Mouse (Mus musculus): Measurements from ENCODE around the gene Lrrc55.

Lrrc55 gene

DNA sequence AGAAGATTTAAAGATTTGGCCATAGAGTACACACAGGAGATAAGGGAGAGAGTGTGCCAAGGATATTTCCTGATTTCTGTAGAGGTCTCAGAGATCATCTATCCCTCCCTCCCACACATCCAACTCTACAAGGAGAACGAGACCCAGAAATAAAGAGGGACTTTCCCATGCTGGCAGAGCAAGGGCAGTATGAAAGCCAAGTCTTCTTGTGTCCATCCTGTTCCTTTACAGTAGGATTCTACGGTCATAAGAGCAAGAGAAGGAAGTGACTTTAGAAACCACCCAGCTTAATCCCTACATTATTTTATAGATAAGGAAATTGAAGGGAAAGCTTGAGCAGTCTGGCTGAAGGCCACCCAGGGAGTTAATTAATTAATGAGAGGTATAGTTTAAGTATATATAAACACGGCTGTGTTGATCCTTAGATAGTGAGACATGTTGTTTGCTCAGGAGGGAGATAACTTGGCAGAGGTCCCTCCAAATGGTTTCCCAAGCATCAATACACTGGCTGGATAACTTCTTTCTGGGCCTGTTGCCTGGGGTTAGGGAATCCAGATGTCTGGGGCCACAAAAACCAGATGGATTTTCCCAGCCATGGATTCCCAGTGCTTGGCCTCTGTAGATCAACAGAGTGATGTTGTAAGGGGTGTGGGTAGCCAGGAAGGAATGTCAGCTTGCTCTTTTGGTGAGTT lies 24.8 kb downstream of the Lrrc55 start:
- DNase-seq (ENCODE audit: extremely low spot score) = peak; percentile 19

DNA sequence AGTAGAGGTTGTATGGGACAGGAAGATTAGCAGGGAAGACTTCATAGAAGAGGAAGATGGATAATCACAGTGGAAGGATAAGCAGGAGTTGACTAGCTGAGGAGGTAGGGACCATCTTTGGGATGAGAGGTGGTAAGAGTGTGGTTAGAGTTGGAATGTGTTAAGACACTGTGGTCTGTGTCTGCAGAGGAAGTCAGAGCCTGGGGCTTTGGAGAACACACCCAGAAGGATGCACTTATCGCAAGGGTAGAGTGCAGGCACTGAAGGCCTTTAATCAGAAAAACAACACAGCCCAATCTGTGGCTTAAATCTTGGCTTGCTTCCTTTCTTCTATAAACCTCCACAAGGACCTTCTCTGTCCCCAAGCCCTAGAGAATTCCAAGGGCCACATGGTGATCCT lies 28.7 kb downstream of the Lrrc55 start:
- DNase-seq (ENCODE audit: extremely low spot score) = no peak

DNA sequence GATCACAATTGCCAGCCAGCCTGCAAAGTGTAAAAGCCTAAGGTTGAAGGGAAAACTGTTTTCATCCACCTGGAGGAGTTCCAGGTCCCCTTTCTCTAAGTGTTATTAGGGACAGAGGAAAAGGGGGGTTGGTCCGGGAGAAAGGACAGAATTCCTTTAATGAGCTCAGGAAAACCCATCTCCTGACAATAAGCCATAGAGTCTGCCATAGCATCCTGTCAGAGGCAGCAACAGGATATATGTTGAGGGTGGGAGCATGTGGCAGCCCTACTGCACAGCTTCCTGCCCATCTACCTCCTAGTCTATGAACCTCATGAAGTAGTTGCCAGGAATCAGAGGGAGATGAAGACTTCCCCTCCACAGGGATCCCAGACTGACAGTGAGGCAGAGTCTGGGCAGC lies 29.4 kb downstream of the Lrrc55 start:
- no peak for DNase-seq (ENCODE audit: extremely low spot score)

DNA sequence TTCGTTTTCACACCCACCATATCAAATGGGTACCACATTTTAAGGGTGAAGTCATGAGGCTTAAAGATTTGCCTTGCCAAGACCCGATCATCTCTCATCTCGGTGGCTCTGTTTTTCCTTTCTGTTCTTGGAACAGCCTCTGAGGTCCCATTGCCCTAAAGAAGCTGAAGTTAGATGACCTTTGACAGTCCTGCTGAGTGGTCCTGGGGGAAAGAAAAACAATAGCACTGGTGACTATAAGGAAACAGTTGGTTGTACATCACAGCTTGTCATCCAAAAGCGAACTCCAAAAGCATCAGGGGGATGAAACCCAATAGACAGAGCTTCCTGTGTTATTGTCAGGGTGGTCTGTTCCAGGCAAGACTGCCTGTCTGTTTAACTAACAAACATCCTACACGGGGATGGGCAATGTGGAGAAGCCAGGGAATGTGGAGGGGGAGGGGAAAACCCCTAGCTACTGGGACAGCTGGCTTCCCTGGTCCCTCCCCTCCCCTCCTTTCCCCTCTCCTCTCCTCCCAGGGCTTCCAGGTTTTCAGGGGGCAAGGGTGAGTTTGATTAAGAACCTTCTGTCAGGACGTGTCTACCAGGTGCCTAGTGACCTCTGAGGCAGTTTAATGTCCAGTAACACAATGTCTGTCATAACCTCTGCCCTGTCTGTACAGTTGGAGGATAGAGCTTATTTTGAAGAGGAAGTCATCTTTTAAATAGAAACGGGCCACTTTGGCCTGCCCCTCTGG lies 33.5 kb downstream of the Lrrc55 start:
- DNase-seq (ENCODE audit: extremely low spot score) = peak; percentile 64

DNA sequence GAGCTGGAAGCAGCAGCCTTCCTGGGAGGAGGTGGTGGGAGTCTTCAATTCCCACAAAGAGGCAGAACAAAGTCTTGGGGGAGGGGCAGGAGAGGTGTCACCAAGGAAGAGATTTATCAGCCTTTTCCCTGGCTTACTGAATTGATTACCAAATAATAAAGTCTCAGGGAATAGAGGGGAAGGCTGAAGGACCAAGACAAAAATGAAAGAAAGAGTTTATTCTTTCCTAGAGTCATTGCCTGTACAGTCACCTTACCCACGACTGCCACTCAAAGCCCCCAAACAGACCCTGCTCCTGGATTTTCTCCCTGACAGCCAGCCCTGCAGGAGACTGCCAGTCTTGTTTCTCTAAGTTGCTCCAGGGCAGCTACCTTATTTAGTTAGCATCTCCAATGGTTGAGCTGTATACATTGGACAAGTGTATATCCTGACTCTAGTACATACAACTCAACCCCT lies 35.3 kb downstream of the Lrrc55 start:
- DNase-seq (ENCODE audit: extremely low spot score) = peak; percentile 51

DNA sequence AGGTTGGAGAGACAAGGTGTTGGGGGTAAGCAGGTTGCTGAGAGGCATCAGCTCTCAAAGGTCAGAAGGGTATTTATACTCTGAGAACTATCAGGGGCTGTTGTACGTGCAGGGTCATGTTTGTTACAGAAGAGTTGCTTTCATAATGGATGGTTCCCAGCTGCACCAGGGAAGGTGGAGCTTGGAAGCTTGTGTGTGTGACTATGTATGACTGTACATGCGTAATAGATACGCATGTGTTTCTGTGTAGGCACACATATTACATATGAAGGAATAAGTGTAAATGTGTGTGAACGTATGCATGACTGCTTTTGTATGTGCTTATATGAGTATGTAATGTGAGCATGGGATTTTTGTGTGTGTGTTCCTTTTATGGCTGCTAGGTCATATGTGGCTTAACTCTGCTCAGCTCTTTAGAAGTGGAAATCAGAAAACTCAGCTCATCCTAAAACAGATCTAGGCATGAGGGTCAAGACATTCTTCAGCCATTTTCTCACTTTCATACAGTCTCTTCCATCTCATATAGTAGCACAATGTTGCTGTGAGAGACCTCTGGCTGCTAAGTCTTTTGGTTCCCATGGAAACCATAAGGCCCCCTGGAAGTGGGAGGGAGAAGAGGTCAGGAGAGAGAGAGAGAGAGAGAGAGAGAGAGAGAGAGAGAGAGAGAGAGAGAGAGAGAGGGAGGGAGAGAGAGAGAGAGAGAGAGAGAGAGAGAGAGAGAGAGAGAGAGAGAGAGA lies 35.9 kb downstream of the Lrrc55 start:
- no peak for DNase-seq (ENCODE audit: extremely low spot score)

DNA sequence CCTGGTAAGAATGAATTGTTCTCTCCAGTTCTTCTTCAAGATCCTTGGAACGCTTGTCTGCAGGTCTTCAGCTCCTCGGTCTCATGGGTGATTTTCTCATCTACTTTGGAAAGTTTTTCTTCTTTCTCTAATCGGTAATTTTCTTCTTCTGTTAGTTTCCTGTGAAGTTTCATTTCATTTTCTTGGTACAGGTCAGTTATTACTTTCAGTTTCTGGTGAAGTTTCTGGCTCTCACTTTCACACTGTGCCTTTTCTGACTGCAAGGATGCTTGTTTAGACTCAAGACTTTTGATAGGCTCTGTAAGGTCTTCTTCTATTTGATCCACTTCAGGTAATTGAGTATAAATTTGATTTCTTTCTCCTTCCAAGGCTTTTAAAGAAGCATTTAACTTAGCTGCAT lies 39.6 kb downstream of the Lrrc55 start:
- no peak for DNase-seq (ENCODE audit: extremely low spot score)

DNA sequence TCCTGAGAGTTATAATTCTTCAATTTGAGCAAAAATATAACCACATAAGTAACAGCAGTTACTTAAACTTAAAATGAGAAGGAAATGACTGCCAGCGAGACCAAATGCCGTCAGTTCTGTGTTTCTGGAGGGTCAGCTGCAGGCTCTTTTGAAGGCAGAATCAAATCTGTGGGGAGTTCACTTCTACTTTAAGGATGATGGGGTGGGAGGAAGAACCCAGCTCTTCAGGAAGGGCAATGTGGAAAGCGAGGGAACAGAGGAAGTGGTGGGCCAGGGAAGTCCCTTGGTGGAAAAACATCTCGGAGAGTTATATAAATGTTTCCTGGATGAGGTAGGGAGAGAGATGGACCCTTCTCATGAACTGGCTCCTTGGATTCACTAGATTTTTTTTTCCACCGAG lies 40.9 kb downstream of the Lrrc55 start:
- DNase-seq (ENCODE audit: extremely low spot score) = no peak

DNA sequence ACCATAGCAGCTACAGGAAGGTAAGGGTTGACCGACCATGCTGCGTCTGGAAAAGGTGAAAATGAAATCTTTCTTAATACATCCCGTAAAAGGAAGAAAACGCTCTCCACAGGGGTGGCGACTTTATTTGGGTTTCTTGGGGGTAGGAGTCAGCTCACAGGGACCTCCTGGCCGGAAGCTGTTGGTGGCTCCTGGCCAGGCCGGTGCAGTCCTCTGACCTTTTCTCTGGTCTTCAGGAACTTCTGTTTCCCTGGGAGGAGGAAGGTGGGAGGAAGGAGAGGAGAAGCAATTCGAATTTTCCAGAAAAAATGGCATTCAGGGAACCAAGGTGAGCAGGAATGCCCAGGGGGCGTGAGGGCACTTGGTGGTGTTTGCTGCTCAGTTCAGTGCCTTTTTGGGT lies 41.7 kb downstream of the Lrrc55 start:
- DNase-seq (ENCODE audit: extremely low spot score) = no peak

DNA sequence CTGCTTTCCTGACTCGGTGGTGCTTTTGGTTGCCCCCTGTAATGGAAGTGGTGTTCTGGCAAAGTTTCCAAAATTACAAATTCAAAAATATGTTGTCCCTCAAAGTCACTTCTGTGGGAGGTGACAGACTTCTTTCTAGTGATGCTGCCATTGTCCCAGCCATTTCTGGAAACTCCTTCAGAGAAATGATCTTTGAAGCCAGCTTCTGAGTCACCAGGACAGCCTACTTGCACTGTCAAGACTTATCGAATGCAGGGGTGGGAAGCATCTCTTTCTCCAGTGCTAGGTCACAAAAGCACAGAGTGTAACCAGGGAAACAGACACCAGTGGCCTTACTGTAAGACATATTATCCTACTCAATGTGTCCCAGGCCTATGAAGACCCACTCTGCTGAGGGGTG lies 45.8 kb downstream of the Lrrc55 start:
- DNase-seq (ENCODE audit: extremely low spot score) = no peak

DNA sequence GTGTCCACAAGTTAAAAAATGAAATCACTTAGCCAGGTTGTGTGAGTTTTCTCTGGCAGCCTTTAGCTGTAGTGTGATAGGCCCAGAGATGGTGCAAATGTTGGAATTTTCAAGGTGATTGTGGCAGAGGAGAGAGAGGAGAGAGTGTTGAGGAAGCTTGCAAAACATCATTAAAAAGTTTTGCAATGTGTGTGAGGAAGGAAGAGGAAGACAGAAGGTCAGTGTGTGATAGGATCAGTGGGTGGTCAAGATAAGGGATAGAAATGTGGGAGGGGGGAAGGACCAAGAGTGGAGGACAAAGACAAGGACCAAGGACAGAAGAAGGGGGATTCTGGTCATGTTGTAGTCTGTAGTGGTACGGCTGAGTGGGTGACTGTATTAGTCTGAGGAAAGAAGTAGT lies 46.6 kb downstream of the Lrrc55 start:
- DNase-seq (ENCODE audit: extremely low spot score) = no peak

DNA sequence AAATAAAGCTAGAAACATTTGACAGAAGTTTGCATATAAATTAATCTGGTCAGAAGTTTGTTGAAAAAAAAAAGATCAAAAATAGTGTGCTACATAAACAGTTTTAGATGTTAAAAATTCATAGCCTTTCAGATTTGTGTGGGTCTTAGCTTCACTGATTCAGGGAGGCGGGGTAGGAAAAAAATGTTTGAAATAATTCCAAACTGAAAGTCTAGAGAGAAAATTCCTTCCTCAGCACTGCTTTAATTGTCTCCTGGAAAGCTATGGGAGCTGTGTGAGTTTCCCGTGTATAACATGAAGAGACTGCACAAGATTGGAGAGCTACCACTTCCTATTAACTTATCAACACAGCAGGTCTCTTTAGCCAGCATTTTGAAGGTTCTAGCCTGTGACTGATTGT lies 49.5 kb downstream of the Lrrc55 start:
- no peak for DNase-seq (ENCODE audit: extremely low spot score)

DNA sequence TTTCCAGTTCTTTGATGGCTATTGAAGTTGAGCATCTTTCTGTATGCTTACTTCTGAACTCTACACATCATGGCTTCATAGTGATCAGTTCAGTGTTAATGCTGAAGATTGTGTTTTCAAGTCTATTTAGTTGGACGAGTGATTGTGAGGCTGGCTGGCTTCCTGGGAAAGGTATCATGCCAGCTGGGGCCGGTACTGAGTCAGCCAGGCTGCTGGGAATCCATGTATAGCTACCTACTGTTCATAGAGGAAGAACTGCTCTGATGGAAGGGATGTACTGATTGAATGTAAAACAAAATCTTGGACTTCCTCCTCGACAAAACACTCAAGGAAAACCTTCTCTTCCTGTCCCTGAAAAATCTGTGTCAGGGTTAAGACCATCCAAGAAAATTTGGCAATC lies 51.7 kb downstream of the Lrrc55 start:
- no peak for DNase-seq (ENCODE audit: extremely low spot score)

DNA sequence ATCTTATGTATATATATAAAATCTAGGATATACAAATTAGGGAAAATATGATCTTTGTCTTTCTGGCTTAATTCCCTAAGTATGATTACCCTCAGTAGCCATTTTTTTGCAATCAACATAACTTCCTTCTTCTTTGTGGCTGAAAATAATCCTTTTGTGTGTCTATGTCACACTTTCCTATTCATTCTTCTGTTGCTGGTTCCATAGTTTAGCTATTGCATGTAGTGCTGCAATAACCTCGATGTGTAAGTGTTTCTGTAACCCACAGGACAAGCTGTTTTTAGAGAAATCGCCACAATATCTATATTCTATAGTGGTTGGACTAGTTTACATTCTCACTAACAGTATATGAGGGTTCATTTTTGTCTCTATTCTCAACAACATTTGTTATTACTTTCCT lies 52.1 kb downstream of the Lrrc55 start:
- DNase-seq (ENCODE audit: extremely low spot score) = no peak

DNA sequence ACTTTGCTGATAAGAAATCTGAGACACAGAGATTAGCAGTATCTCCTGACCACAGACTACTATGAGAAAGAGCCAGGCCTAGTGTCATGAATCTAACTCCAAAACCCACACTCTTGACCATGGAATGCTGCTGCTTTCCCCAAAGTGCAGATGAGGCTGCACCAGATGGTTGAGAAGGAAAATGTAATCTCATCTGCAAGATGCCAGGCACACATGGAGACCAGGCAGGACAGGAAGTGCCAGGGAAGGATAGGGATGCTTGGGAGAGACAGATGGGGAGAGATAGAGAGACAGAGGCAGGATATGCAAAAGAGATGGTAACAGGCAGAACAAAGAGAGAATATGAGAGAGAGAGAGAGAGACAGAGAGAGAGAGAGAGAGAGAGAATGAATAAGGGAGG lies 56.2 kb downstream of the Lrrc55 start:
- DNase-seq (ENCODE audit: extremely low spot score) = no peak

DNA sequence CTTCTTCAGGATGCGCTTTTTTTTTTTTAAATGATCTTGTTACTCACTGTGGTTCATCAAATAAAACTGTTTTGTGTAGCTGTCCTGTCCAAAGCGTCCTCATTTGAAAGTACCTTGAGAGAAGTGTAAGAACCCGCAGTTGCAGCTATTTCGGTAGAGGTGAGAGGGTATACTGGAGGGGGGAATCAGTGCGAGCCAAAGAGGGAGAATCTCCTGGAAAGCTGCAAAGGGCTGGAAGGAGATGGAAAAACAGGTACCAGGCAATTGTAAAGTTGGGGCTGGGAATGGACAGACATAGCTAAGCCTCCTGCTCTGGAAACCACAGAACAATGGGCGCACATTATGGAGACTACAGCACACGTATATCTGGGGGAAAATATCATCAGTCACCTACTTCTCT lies 57.2 kb downstream of the Lrrc55 start:
- DNase-seq (ENCODE audit: extremely low spot score) = no peak

DNA sequence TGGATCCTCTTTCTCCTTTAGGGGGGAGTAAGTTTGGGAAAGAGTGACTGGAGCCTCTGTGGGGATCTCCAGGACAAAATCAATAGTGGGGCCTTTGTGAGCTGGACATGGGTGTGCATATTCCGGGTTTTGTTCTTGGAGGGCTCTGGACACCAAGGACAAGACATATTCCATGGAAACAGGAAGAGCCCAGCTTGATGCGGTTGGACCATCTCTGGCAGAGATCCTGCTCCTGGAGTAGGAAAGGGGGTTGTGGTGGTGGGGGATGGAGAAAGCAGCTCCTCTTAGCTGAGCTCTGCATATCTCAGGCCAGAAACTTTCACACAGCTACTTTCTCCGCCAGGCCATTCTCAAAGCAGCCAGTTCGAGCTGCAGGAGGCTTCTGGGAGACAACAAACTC lies 57.6 kb downstream of the Lrrc55 start:
- no peak for DNase-seq (ENCODE audit: extremely low spot score)

DNA sequence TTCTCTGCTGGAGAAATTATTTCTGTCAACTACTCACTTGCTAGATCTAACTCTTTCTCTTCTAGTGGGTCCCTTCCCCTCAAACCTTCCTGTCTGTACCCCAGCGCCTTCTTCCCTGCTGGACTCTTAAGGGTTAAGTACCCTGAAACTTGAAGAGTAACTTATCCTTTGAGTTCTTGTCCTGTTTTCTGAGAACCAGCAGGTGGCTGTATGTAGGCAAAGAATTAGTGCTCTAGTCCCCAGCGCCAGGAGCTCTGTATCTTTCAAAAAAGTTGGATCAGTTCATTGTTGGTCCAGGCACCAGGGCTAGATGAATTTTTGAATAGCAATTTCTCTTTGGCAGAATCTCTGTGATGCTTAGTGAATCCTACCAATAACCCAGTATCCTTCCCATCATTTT lies 58.9 kb downstream of the Lrrc55 start:
- no peak for DNase-seq (ENCODE audit: extremely low spot score)

DNA sequence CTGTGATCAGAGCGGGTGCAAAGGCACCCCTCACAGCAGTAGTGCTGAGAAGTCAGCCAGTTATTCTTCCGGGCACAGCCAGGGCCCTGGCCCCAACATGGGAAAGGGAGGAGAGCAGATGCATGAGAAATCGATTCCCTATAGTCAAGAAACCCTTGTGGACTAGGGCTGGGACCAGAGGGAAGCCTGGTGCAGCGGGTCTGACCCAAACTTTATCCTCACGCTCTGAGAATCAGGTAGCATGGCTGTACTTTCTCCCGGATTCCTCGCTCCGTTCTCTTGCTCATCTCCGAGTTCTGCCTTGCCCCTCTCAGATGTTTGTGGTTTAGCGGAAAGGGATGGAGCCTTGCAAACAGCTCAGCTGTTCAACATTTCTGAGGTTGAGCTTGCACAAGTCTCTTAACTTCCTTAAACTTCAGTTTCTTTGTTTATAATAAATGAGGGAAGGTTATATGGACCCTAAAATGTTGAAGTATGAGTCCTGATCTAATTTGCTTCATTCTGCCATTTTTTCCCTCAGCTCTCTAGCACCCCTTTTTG lies 59.3 kb downstream of the Lrrc55 start:
- DNase-seq (ENCODE audit: extremely low spot score) = no peak

DNA sequence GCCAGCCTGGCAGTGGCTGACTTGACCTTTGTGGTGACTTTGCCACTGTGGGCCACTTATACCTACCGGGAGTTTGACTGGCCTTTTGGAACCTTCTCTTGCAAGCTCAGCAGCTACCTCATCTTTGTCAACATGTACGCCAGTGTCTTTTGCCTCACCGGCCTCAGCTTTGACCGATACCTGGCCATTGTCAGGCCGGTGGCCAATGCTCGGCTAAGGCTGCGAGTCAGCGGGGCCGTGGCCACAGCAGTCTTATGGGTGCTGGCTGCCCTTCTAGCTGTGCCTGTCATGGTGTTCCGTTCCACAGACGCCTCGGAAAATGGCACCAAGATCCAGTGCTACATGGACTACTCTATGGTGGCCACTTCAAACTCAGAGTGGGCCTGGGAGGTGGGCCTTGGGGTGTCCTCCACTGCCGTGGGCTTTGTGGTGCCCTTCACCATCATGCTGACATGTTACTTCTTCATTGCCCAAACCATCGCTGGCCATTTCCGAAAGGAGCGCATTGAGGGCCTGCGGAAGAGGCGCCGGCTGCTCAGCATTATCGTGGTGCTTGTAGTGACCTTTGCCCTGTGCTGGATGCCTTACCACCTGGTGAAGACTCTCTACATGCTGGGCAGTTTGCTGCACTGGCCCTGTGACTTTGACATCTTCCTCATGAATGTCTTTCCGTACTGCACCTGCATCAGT lies 60.0 kb downstream of the Lrrc55 start:
- DNase-seq (ENCODE audit: extremely low spot score) = no peak

DNA sequence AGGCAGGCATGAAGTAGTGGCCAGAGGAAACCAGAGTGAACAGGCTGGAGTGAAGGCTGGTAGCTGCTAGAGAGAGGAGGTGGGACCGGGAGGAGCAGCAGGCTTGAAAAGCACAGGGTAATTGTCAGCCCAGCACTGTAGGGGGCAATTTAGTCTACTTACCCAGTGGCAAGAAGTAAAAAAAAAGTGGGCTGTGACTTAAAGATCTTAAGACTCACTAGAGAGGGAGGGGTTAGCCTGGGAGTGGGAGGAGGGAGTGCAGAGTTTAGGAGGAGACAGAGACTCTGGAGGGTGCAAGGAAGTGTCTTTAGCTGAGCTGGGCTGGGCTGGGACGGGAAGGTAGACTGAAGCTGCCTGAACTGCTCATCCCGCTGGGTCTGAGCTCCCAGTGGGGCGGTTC lies 60.9 kb downstream of the Lrrc55 start, which contains the start of gene Aplnr:
Aplnr (plus strand) TSS at position 137 of the 400 bp plus-strand sequence.
- no peak for DNase-seq (ENCODE audit: extremely low spot score)

DNA sequence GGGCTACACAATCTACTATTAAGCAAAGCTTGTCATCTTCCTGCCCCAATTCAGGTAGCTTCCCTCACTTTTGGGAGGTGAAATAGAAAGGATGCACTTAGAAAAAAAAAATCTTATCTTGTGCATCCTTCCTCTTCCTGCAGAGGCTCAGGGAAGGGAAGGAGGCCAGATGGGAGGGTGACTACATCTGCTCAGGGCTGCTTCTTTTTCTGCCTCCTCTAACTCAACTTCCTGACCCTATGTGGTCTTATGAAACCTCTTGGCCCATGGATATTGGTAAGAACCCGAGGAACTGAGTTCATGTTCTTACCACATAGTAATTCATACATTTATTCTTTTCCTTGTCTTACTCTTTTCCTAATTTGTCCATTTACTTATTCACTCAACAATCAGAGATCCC lies 61.9 kb downstream of the Lrrc55 start:
- no peak for DNase-seq (ENCODE audit: extremely low spot score)

Data from embryo, embryonic 9.5 days (tissue).